Mouse (Mus musculus) CD8-positive naive resting alpha-beta T cell, adult 2 months (primary cell): Measurements from ENCODE around the gene Olfr576.

Experiments used
- DNase-seq, 2 experiments: peaks; one replicate each; pipeline ENCODE4 v3.0.0; 2022; ENCODE audit warnings: low read depth in 2 of 2, low spot score in 2 of 2

Gene Olfr576

DNA sequence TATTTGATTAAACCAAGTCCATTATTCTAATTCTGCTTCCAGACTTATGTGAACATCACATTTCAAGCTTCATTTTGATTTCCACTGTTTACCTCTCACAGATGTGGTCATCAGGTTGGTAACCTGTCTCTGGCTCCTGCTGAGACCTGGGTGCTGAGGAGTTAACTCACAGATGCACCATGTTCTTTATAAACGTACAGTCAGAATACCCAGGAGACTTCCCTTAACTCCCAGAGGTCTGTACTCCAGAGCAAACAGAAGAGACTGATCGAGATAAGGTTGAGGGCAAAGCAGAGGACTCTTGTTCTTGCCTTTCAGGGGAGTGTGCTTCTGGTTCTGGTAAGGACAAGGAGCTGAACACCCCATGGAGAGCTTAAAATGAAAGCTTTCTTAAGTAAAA is at the start of gene Olfr576:
Olfr576 (plus strand) TSS at position 301 of the 400 bp plus-strand sequence.
- DNase-seq: no peak

DNA sequence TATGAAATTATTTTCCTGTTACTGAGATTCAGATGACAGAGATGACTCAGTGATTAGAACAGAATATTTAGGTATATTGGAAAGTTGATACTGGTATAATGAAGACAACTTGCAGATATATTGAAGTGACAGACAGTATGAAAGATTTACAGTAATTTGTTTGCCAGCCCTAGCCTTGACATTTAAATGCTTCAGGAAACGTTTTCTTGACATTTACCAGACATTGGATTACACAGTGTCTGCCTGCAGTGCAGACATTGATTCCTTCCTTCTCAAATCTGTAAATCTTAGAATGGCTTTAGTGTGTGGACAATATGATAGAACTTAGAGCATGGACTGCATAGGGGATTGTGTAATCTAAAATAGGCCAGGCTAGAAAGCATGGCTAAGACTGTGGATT is 47.2 kb upstream of the Olfr576 start:
- no peak for DNase-seq

DNA sequence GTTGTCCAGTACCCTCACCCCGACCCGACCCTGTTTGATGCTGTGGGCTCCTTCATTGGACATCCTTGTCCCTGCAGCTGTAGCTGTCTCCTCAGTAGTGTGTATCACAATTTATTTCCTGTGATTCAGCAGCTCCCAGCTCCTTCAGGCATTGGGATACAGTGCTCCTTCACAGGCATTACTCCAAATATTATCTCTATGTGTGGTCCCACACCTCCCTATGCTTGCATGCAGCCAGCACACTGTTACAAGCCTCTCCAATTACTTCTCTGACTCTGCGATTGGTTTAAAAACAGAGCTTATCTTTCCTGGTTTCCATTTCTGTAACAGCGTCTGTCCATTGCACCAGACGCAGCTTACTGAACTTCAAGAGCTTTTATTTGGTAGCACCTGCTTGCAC is 46.1 kb upstream of the Olfr576 start:
- no peak for DNase-seq

DNA sequence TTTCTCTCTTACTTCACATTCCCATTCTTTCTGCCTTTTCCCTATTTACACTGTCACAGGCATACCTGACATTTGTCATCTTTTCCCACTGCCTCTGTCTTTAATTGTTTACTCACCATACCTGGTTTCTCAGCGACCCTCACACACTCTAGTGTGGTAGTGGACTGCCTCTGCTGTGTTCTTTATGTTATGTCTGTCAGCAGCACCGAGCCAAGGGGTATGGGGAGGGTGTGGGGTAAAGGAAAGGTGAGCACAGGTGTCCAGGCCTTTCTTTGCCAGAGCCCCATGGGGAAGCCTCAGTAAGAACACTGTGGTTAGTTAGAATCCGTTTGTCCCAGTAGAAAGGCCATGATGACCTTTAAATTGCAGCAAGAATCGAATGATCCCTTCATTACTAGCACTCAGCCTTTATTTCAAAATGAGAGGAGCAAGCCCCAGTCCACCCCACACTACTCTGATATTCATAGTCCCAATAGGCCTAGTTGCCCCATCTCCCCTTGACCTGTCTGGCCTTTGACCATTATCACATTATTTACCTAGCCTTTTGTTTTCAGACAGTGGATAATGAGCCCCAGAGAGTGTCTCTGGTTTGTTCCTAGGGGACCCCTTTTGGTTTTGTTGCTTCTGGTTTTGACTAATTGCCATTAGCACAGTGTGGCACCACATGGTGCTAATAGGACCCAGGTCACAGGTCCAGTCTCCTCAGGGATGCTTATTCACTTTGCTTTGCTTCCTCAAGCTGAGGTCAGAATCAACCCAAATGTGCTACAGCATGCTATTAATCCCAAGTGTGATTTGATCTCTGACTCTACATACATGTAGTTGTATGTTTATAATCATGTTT is 45.2 kb upstream of the Olfr576 start, which contains the start of gene Olfr571:
Olfr571 (minus strand) TSS at position 505 of the 844 bp plus-strand sequence.
- no peak for DNase-seq

DNA sequence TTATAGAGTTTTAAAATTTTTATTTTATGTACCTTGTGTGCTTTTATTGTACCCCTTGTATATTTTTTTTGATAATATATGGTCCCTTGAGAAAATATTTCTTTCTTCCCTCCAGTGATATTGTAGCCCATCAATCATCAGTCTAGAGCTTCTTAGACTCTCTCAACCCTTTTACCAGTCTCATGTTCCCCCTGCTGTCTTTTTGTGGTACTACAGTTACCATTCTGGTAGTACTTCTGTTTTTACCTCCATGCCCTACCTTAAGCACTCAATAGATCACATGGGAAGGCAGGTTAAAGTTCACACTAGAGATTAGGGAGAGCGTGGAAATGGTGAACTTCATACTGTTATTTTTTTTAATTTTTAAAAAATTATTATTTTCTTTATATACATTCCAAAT is 42.8 kb upstream of the Olfr576 start:
- DNase-seq: no peak

DNA sequence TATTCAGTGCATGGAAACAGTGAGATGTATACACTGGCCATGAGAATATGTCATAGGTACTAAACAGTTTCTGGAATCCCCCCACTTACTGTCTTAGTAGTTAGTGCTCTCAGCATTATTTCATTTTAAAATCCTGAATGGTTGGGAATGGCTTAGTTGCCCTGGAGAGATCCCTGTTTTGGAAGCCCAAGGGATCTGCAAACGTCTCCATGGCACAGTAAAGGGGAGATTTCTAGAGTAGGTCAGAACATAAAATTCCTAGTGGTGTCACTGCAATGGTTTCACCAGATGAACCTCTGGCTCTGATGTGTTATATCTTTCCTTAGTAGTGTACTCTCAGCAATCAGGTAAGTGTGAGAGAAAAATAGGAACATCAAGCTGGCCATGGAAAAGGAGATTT is 38.4 kb upstream of the Olfr576 start, which contains the start of gene Olfr572:
Olfr572 (plus strand) TSS at position 301 of the 400 bp plus-strand sequence.
- no peak for DNase-seq

DNA sequence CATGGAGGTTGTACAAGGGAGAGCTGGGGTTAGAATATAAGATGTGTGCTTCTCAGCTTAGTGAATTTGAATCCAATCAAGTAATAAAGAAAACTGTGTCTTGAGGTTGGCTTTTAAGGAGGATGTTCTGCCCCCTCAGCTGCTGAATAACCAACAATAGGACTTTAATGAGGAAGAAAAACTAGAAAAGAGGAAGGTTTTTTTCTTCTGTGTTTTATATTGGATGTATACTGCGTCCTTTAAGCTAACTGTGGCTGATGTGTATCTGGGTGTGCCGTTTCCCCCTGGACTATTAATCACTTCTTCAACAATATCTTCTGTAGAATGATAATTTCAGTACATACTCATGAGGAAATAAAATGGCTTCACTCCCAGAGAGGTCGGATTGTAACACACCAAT is 35.4 kb upstream of the Olfr576 start:
- DNase-seq: no peak

DNA sequence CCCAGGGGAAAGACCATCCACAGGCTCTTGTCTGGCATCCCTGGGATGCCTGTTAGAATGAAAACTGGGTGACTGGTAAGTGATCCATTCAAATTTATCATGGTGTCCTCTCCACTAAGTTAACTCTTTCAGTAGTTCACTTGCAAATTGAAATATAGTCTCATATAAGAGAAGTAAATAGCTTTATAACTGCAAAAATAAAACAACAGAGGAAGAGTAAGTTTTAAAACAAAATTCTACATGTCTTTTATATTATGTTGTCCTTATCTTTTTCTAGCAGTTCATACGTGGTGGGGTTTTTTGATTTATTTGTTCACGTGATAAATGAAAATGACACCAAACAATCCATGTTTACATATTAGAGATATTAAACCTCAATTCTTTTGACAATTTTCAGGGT is 20.0 kb upstream of the Olfr576 start, which contains the start of gene Olfr573-ps1:
Olfr573-ps1 (minus strand) TSS at position 101 of the 400 bp plus-strand sequence.
- no peak for DNase-seq

DNA sequence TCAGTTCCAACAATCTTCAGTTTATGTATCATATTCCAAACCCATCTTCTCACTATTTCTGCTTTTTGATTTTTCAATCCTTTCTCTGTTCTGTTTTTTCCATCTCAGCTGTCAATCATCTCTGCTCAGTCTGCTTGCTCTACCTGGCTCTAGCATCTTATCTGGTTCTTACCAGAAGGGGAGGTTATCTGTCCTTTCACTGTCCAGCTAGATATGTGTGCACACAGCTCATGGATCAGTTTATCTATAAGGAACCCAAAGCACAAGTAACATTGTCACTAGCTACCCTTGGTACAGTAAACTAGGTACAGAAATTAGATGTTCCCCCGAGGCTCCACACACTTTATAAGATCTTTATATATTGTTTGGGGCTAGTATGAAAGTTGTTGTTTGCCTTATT is 19.0 kb upstream of the Olfr576 start:
- DNase-seq: no peak

DNA sequence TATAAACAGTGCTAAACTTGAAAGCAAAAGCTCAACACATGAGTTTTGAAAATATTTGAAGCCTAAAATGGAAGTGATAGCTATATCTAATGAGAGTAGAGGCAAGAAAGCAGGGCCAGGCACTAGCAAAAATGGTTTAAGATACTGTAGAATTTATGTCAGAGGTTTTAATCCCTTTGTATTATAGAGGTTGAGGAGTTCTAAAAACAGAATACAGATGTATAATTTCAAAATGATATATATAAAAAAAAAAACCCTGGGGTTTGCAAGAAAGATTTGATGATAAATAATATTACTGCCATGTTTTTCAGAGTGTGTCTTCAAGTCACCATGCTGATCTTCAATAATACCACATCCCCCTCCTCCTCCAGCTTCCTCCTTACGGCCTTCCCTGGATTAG is 14.3 kb upstream of the Olfr576 start, which contains the start of gene Olfr574:
Olfr574 (plus strand) TSS at position 301 of the 400 bp plus-strand sequence.
- no peak for DNase-seq

DNA sequence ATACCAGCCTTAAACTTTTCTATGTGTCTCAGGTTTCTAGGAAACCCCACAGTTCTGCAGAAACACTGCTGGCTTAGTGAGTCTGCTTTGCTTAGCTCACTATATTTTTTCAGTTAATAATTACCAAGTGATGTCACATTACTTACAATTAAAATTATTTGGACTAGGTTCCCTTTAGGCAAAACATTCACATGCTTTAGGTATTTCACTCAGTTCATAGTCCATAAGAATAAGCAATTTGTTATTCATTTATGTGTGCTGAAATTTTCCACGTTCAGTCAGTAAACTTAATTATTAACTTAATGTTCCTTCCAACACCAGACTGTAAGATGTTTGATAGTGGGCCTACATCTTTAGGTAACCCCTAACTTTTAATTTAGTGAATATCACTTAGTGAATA is 11.7 kb upstream of the Olfr576 start:
- no peak for DNase-seq

DNA sequence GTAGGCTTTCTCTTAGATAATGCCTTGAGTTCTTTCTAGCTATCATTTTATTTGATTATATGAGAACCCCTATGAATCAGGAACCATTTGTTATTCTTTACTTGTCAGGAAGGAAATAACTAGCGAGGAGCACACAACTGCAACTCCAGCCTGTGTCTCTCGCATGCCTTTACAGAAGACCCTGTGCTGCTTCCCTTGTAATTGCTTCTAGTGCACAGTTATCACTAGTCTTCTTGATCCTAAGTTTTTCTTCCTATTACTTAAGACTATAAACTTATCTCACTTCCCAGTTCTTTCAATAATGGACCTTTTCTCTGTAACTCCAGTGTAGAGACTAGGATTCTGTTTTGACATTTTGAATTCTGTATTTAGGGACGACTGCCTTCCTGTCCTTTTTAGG is 4.3 kb upstream of the Olfr576 start:
- no peak for DNase-seq

DNA sequence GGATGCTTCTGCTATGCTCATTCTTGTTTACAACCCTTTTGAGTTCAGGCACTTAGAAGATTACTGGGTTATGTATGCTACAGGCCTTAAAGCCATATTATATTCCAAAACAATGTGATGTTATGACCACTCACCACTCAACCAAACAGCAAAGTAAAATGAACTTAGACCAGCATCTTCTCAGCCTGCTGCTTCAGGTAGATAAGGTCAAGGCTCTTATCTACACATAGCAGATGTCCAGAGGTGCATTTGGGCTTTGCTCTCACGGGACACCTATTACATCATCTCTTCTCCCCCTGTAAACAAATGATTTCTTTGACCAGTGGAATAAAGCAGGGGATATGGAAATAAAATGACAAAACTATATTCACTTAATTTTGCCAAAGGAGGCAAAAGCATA is 3.9 kb upstream of the Olfr576 start, which contains the start of gene Olfr575:
Olfr575 (minus strand) TSS at position 183 of the 400 bp plus-strand sequence.
- DNase-seq: no peak

DNA sequence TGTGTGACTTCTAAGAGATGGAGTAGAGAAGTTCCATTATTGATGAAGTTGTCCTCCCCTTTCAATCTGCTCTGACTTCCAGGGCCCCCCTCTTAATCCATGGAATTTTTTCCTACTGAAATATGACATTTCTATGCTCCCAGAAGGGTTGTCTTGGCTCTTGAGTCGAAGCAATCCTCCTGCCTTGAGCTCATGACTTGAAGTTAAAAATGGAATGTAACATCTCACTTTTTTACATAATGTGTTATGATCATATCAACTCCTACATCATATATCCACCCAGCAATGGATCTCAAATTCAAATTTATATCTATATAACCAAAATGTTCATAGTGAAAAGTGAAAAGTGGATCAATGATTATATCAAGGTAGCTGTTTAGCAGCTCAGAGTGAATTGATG is 11.9 kb downstream of the Olfr576 start:
- no peak for DNase-seq

DNA sequence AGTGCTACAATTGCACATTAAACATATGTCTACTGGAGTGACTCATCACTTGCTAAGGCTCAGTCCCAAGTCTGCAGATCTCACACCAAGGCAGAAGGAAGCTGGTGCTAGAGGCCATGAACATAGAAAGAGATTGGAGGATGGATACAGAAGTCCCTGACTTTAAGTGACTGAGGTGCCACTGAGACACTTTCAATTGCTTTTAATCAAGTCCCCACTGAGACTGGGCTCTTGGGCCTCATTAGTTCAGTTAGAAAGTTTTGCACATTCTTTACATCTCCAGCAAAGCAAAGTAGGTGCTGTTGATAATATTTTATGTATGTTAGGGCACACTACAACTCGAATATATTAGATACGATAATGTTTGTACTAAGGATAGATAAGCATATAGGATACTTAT is 13.4 kb downstream of the Olfr576 start, which contains the start of gene Olfr577:
Olfr577 (minus strand) TSS at position 101 of the 400 bp plus-strand sequence.
- no peak for DNase-seq

DNA sequence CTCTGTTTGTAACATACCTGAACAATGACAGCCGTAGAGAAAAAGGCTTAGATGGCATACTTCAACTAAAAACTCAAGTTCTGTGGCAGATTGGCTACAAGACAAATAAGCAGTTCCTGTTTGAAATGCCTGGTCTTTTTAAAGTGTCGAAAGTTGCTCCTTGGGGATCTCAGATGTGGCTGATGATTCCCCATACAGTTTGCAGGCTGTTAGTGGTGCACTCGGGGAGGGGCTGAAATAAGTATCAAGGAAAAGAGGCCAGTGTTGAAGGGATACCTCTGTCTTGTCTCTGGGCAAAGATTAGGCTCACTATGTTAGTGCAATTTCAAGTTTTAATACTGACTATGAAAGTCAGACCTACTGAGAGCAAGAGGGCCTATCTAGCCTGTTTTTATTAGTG is 26.8 kb downstream of the Olfr576 start, which contains the start of gene Olfr578:
Olfr578 (minus strand) TSS at position 101 of the 400 bp plus-strand sequence.
- no peak for DNase-seq
